Mouse (Mus musculus): ENCODE data around the gene Nol9. TPM values are rescaled to one million over a fixed set of nuclear protein-coding genes. Genes with fewer than 3 reads are reported as not detected.

Gene Nol9
- total and polyA plus RNA-seq, 3 experiments, result 80.3 to 114 (median 80.9) TPM

DNA sequence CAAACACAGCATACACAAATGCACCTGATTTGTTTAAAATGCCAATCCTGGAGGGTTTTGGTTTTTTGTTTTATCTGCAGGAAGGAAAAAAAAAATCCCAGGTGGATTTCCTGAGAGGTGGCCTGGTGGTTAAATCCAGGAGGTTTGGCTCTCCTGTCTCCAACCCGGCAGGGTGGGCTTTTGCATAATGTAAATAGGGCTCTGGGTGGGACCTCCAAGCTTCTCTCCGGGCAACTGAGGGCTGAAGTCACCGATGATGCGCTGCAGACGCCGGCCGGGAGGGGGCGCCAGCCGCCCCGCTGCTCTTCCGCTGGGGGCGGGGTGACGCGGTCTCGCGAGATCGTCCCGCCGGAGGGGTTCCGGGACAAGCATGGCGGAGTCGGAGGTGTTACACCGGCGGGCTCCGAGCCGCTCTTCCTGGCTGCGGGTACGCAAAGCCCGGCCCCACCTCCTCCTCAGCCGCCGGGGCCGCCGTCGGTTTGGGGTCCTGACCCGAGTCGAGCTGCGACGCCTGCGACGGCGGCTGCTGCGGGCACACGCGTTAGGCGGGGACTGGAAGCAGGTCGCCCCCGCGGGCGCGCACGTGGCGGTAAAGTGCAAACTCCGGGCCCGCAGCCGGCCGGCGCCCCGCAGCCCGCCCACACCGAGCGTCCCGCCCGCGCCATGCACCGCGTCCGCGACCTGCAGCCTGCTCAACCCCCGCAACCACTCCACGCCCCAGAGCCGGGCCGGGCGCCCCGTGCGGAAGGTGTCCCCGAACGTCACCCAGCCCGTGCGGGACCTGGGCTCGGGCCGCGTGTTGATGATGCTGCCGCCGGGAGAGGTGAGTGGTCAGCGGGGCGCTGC lies at the start of gene Nol9 (continued):
- peak; percentile 91 for TF ChIP-seq MAX (IDR thresholded peaks at IDR 0.05; ENCODE audit: low read length)
- TF ChIP-seq GABPA (IDR thresholded peaks at IDR 0.05; ENCODE audit: low read depth, low read length), result no peak
- TF ChIP-seq ETS1 (IDR thresholded peaks at IDR 0.05; ENCODE audit: low read depth, low read length), result 0 out of 2 replicates have a peak, but pooled peaks have one; percentile 11
- TF ChIP-seq E2F4 (IDR thresholded peaks at IDR 0.05; ENCODE audit: borderline replicate concordance, low read depth, low read length), result no peak
- TF ChIP-seq SIN3A (IDR thresholded peaks at IDR 0.05; ENCODE audit: low read length), result peak; percentile 83

DNA sequence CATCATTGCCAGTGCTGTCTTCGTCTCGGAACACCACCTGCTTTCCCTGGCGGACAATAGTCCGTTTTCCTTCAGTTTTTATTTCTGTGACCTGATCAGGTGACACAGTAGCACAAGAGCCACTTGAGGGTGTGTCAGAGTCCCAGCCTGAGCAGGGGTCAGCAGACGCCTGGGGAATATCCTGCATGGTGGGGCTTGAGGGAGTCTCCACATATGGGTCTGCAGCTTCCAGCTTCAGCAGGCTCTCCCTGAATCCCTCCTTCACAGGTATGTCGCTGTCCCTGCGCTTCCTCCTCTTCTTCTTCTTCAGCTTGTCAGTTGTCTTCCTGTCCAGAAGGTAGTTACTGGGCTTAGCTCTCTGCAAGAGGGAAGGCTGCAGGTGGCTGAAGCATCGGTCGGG lies 47.0 kb upstream of the Nol9 start:
- TF ChIP-seq ZMIZ1 (IDR thresholded peaks at IDR 0.05; ENCODE audit: low read depth, low read length), result no peak
- no peak for TF ChIP-seq KAT2A (conservative IDR thresholded peaks at IDR 0.05; ENCODE audit: low read depth, low read length)
- peaks cover 13% of the 10 kb centered on the region; the same call in 1 of the 2 replicates for H3K79me2 ChIP-seq (ENCODE audit: control insufficient read depth, insufficient read depth, low read length, poor library complexity)
- no peaks in the 10 kb centered on the region for H3K9me3 ChIP-seq (replicated peaks; ENCODE audit: insufficient read depth, low read length)
- H3K27me3 ChIP-seq (ENCODE audit: control insufficient read depth in 1 of 2, insufficient read depth in 2 of 2, low read length in 2 of 2), result no peaks in the 10 kb centered on the region
- peaks cover 0 to 9% of the 10 kb centered on the region in 2 experiments; a peak in 2 of 4 replicates for H3K36me3 ChIP-seq (ENCODE audit: control insufficient read depth in 1 of 2, insufficient read depth in 2 of 2, low read length in 2 of 2)
- H3K4me1 ChIP-seq (ENCODE audit: control insufficient read depth in 1 of 2, insufficient read depth in 2 of 2, low read length in 2 of 2), result peaks cover 5 to 11% of the 10 kb centered on the region in 2 experiments
- H3K9ac ChIP-seq (ENCODE audit: control insufficient read depth, low read depth, low read length, poor library complexity, severe bottlenecking), result no peak overlapping the region
- no peak for DNase-seq (ENCODE audit: low read depth, low spot score)
- H3K4me3 ChIP-seq (ENCODE audit: control insufficient read depth in 1 of 2, insufficient read depth in 1 of 2, low read depth in 2 of 2, low read length in 2 of 2), result no peak overlapping the region
- H3K27ac ChIP-seq (ENCODE audit: control insufficient read depth, low read depth, low read length), result no peak overlapping the region

DNA sequence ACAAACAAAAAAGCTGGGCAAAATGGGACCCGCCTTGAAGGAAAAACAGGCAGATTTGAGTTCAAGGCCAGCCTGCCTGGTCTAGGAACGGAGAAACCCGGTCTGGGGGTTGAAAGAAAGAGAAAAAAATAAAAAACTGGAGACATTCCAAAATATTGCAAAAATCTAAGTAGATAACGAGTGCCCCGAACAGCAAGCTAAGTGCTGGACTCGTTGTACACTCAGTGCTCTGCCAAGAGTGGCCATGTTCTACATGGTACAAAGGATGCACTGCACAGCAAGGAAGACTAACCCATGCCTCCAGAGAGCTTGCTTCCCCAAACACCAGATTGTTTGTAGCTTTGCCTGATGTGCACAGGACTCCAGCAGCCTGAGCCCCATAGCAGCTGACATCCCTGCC lies 46.1 kb upstream of the Nol9 start:
- H3K27me3 ChIP-seq (ENCODE audit: control insufficient read depth in 1 of 2, insufficient read depth in 2 of 2, low read length in 2 of 2), result no peaks in the 10 kb centered on the region
- H3K27ac ChIP-seq (ENCODE audit: control insufficient read depth, low read depth, low read length), result no peak overlapping the region
- H3K9me3 ChIP-seq (replicated peaks; ENCODE audit: insufficient read depth, low read length), result no peaks in the 10 kb centered on the region
- H3K4me1 ChIP-seq (ENCODE audit: control insufficient read depth in 1 of 2, insufficient read depth in 2 of 2, low read length in 2 of 2), result peaks cover 5 to 20% of the 10 kb centered on the region in 2 experiments
- DNase-seq (ENCODE audit: low read depth, low spot score), result no peak
- peaks cover 0 to 14% of the 10 kb centered on the region in 2 experiments; a peak in 2 of 4 replicates for H3K36me3 ChIP-seq (ENCODE audit: control insufficient read depth in 1 of 2, insufficient read depth in 2 of 2, low read length in 2 of 2)
- H3K79me2 ChIP-seq (ENCODE audit: control insufficient read depth, insufficient read depth, low read length, poor library complexity), result peaks cover 12% of the 10 kb centered on the region; the same call in 1 of the 2 replicates
- no peak overlapping the region for H3K4me3 ChIP-seq (ENCODE audit: control insufficient read depth in 1 of 2, insufficient read depth in 1 of 2, low read depth in 2 of 2, low read length in 2 of 2)
- H3K9ac ChIP-seq (ENCODE audit: control insufficient read depth, low read depth, low read length, poor library complexity, severe bottlenecking), result no peak overlapping the region
- no peak for TF ChIP-seq ZMIZ1 (IDR thresholded peaks at IDR 0.05; ENCODE audit: low read depth, low read length)
- no peak for TF ChIP-seq USF1 (IDR thresholded peaks at IDR 0.05; ENCODE audit: low read depth, low read length)

Data from MEL (cell line).